Mouse (Mus musculus) heart, postnatal 0 days (tissue): ENCODE measurements around the gene CN725425. TPM values are rescaled to one million over a fixed set of nuclear protein-coding genes. Genes with fewer than 3 reads are reported as not detected.

ENCODE experiments used
- ATAC-seq: fragments of 200-750 bp; cut with Nextera tagmentation; 2 replicates; pipeline ENCODE4 v1.8.0; 2017; ENCODE audit warnings: low read depth, moderate number of reproducible peaks, moderate library complexity; ENCODE audit not compliant: insufficient read depth
- DNase-seq: peaks from one replicate; pipeline ENCODE4 v3.0.0-alpha.2; 2016; ENCODE audit warnings: low spot score
- H3K27ac ChIP-seq: fragments of 300-500 bp; sonication (generic); 2 replicates; pipeline ENCODE4 v1.5.1; 2014; ENCODE audit warnings: low read depth, mild to moderate bottlenecking
- H3K27me3 ChIP-seq: fragments of 300-500 bp; sonication (generic); 2 replicates; pipeline ENCODE4 v1.6.1; 2014; ENCODE audit warnings: low read length, mixed read lengths; ENCODE audit not compliant: control insufficient read depth, insufficient read depth
- H3K36me3 ChIP-seq: fragments of 300-500 bp; sonication (generic); replicated peaks from 2 replicates; pipeline ENCODE4 v1.6.1; 2014; ENCODE audit warnings: low read length, mixed read lengths; ENCODE audit not compliant: control insufficient read depth, insufficient read depth
- H3K4me1 ChIP-seq: fragments of 300-500 bp; sonication (generic); 2 replicates; pipeline ENCODE4 v1.6.1; 2014; ENCODE audit warnings: antibody characterized with exemption; ENCODE audit not compliant: control insufficient read depth, insufficient read depth
- H3K4me2 ChIP-seq: fragments of 300-500 bp; sonication (generic); 2 replicates; pipeline ENCODE4 v1.6.1; 2014; ENCODE audit warnings: low read depth, mild to moderate bottlenecking, low read length, moderate library complexity
- H3K4me3 ChIP-seq: fragments of 300-500 bp; sonication (generic); 2 replicates; pipeline ENCODE4 v1.5.1; 2014; ENCODE audit warnings: low read depth, low read length
- H3K9ac ChIP-seq: fragments of 300-500 bp; sonication (generic); replicated peaks from 2 replicates; pipeline ENCODE4 v1.6.1; 2014; ENCODE audit warnings: low read depth, low read length, mixed read lengths
- H3K9me3 ChIP-seq: fragments of 300-500 bp; sonication (generic); replicated peaks from 2 replicates; pipeline ENCODE4 v1.6.1; 2016; ENCODE audit warnings: low read length; ENCODE audit not compliant: control insufficient read depth
- CTCF ChIP-seq: IDR thresholded peaks from 2 replicates; pipeline ENCODE4 v1.5.1; 2016; ENCODE audit warnings: antibody characterized with exemption, control low read depth, low read depth
- EP300 ChIP-seq: IDR thresholded peaks from 2 replicates; pipeline ENCODE4 v1.6.1; 2016; ENCODE audit warnings: antibody characterized with exemption, low read depth
- WGBS: fragments of 180-500 bp; shearing (Covaris S2); extraction: QIAGEN DNeasy Blood & Tissue Kit; methylation state at CpG from one replicate; pipeline ENCODE4 v1.1.7; 2014; 5-methylcytosine and 5-hydroxymethylcytosine counted together
- polyA plus RNA-seq: library from polyadenylated mRNA; unstranded; fragments of >200 nt; fragmentation: Nextera tagmentation; extraction: Ambion mirVana; gene quantifications from 2 replicates; pipeline ENCODE4 v1.2.1, GENCODE M21; 2015
- total RNA-seq: library from RNA; depleted of rRNA; stranded (reverse); fragments of >200 nt; gene quantifications from 2 replicates; pipeline ENCODE4 v1.2.3, GENCODE M21; 2014; ENCODE audit warnings: low replicate concordance

CN725425 gene
- total and polyA plus RNA-seq, 2 experiments from 2014 or later = not detected

DNA sequence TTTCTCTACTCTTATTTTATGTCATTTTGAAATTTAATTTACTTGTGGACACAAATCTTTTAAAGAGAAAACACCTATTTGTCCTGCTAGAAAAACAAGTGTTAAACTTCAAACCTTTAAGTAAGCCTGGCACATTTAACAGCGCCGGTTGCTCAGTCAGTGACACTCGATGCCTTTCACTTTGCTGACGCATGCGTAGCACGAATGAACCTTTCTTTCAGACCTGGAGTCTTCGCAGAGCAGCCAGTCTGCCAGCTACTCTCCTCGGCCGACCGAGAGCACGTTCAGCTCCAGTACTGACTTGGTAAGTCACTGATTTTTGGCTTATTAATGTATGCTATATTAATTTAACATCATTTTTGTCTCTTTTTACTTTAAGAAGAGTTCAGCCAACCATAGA, 57.8 kb downstream of the CN725425 start:
- Histone ChIP-seq H3K4me2 (no peak overlapping the region), H3K9me3 (no peaks in the 10 kb centered on the region), H3K4me1 (no peaks in the 10 kb centered on the region), H3K36me3 (no peaks in the 10 kb centered on the region), H3K27me3 (no peaks in the 10 kb centered on the region), H3K9ac (no peak overlapping the region), H3K4me3 (no peak overlapping the region), H3K27ac (no peak overlapping the region)
- ATAC-seq (no peak), DNase-seq (no peak)
- no peak for TF ChIP-seq CTCF
- TF ChIP-seq EP300 = no peak
- WGBS = 68% methylated on average over 11 of the region's 11 CpGs

GRCm38 (mm10) chr15:91260578-91260977, 61.3 kb downstream of the CN725425 start:
- DNase-seq (no peak), ATAC-seq (no peak)
- no peak for TF ChIP-seq EP300
- TF ChIP-seq CTCF = no peak
- H3K27me3 ChIP-seq = no peaks in the 10 kb centered on the region
- WGBS = 48% methylated on average over 5 of the region's 5 CpGs
- H3K36me3 ChIP-seq = no peaks in the 10 kb centered on the region
- H3K4me2 ChIP-seq = no peak overlapping the region
- H3K27ac ChIP-seq = no peak overlapping the region
- H3K4me3 ChIP-seq = no peak overlapping the region
- H3K9me3 ChIP-seq = no peaks in the 10 kb centered on the region
- H3K4me1 ChIP-seq = no peaks in the 10 kb centered on the region
- H3K9ac ChIP-seq = no peak overlapping the region

- WGBS = 79% methylated on average over 1 of the region's 1 CpGs
- H3K4me2 ChIP-seq = no peak overlapping the region
- no peaks in the 10 kb centered on the region for H3K4me1 ChIP-seq
- TF ChIP-seq CTCF = no peak
- no peak for TF ChIP-seq EP300
- no peak for ATAC-seq
- H3K9ac ChIP-seq = no peak overlapping the region
- no peak overlapping the region for H3K4me3 ChIP-seq
- H3K36me3 ChIP-seq = no peaks in the 10 kb centered on the region
- no peaks in the 10 kb centered on the region for H3K9me3 ChIP-seq
- no peak overlapping the region for H3K27ac ChIP-seq
- DNase-seq = no peak
- no peaks in the 10 kb centered on the region for H3K27me3 ChIP-seq
These were observed 64.6 kb downstream of the CN725425 start for GRCm38 (mm10) chr15:91263926-91264325.

DNA sequence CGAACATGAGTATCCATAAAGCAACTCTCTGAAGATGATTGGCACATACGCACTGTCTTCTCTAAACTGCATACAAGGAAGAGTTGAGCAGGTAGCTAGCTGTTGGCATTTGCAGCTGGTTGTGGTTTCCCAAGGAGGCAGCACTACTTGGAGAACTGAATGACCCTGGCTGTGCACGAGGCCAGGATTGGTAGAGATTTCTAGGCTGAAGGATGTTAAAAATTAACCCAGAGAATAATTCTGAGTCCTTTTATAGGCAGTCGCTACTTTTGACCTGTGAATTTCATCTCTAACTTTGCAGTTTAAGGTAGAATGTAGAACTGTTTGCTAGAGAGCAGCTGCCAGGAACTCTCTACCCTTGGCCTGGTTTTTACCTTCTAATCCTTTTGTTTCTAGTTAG, 69.2 kb downstream of the CN725425 start:
- Histone ChIP-seq H3K4me2 (no peak overlapping the region), H3K27ac (no peak overlapping the region), H3K9me3 (no peaks in the 10 kb centered on the region), H3K4me1 (no peaks in the 10 kb centered on the region), H3K9ac (no peak overlapping the region), H3K4me3 (no peak overlapping the region), H3K27me3 (no peaks in the 10 kb centered on the region), H3K36me3 (no peaks in the 10 kb centered on the region)
- no peak for ATAC-seq
- WGBS = 83% methylated on average over 4 of the region's 4 CpGs
- TF ChIP-seq EP300 (no peak), CTCF (no peak)
- DNase-seq = no peak

DNA sequence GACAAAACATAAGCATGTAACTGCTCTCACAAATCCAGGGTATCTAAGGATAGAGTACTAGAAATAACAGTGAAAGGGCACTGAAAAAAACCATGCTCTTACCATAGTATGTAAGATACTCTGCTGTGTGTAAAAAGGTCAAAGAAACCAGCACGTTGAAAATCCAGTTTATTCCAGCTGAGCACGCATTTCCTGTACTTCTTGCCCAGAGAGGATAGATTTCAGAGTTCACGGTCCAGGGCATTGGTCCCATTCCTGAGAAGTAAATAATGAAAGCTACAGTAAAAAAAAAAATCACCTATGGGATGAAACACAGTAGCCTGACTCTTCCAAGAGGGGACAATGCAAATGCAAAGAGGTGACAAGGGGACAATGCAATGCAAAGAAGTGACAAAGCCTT, 76.7 kb downstream of the CN725425 start:
- DNase-seq (no peak), ATAC-seq (no peak)
- H3K4me1 ChIP-seq = no peaks in the 10 kb centered on the region
- no peak for TF ChIP-seq CTCF
- no peak for TF ChIP-seq EP300
- H3K9me3 ChIP-seq = no peaks in the 10 kb centered on the region
- H3K36me3 ChIP-seq = no peaks in the 10 kb centered on the region
- H3K27me3 ChIP-seq = no peaks in the 10 kb centered on the region
- 61% methylated on average over 3 of the region's 3 CpGs for WGBS
- H3K27ac ChIP-seq = no peak overlapping the region
- no peak overlapping the region for H3K9ac ChIP-seq
- H3K4me3 ChIP-seq = no peak overlapping the region
- H3K4me2 ChIP-seq = no peak overlapping the region

DNA sequence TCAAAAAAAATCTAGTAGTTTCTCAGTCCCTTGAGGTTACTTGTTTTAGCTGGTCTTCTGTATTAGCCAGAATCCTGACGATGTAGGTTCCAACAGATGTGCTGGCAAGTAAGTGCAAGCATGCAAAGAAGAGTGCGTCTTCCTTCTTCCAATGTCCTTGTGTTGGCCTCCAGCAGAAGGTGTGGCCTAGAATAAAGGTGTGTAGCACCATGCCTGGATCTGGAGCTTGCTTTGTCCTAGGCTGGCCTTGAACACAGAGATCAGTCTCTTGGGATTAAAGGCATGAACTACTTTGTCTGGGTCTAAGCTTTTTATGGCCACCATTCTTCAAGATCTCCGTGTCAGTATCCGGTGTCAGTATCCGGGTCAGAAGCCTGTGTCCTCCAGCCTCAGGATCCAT, 80.3 kb downstream of the CN725425 start:
- no peaks in the 10 kb centered on the region for H3K36me3 ChIP-seq
- 87% methylated on average over 5 of the region's 5 CpGs for WGBS
- H3K4me1 ChIP-seq = no peaks in the 10 kb centered on the region
- no peak overlapping the region for H3K27ac ChIP-seq
- no peak overlapping the region for H3K4me2 ChIP-seq
- DNase-seq (no peak), ATAC-seq (no peak)
- TF ChIP-seq CTCF (no peak), EP300 (no peak)
- H3K4me3 ChIP-seq = no peak overlapping the region
- no peaks in the 10 kb centered on the region for H3K9me3 ChIP-seq
- H3K9ac ChIP-seq = no peak overlapping the region
- H3K27me3 ChIP-seq = no peaks in the 10 kb centered on the region
